Mouse (Mus musculus): ENCODE measurements around the gene Heatr4. TPM values are rescaled to one million over a fixed set of nuclear protein-coding genes. Genes with fewer than 3 reads are reported as not detected.

Gene Heatr4
- polyA plus RNA-seq, 1 experiment from 2014 or later, result not detected

GRCm38 (mm10) chr12:83937600-83937999 is 47.1 kb downstream of the Heatr4 start:
- 60% methylated on average over 10 of the region's 10 CpGs for WGBS (ENCODE audit: insufficient replicate concordance)
- Histone ChIP-seq H3K4me3 (replicated peaks) (no peak overlapping the region), H3K9ac (no peak overlapping the region), H3K36me3 (replicated peaks) (no peaks in the 10 kb centered on the region), H3K9me3 (replicated peaks) (no peaks in the 10 kb centered on the region), H3K4me2 (no peak overlapping the region), H3K27ac (replicated peaks) (no peak overlapping the region), H3K27me3 (no peaks in the 10 kb centered on the region), H3K4me1 (replicated peaks) (peaks cover 38% of the 10 kb centered on the region)
- ATAC-seq (ENCODE audit: insufficient read depth), result no peak

GRCm38 (mm10) chr12:83929186-83929804 is 55.4 kb downstream of the Heatr4 start:
- Histone ChIP-seq H3K4me1 (replicated peaks) (peaks cover 12% of the 10 kb centered on the region), H3K9me3 (replicated peaks) (no peaks in the 10 kb centered on the region), H3K27me3 (no peaks in the 10 kb centered on the region; the same call in 1 of the 2 replicates), H3K4me2 (no peak overlapping the region), H3K9ac (no peak overlapping the region), H3K4me3 (replicated peaks) (no peak overlapping the region), H3K27ac (replicated peaks) (peak overlapping the region; percentile 59), H3K36me3 (replicated peaks) (no peaks in the 10 kb centered on the region)
- peak; percentile 41; the same call in 1 of the 2 replicates for ATAC-seq (ENCODE audit: insufficient read depth)
- WGBS (ENCODE audit: insufficient replicate concordance), result 1% methylated on average over 2 of the region's 2 CpGs

GRCm38 (mm10) chr12:83927747-83928146 is 56.9 kb downstream of the Heatr4 start:
- Histone ChIP-seq H3K9ac (no peak overlapping the region), H3K36me3 (replicated peaks) (no peaks in the 10 kb centered on the region), H3K27ac (replicated peaks) (no peak overlapping the region), H3K9me3 (replicated peaks) (no peaks in the 10 kb centered on the region), H3K4me1 (replicated peaks) (peaks cover 25% of the 10 kb centered on the region), H3K4me2 (no peak overlapping the region), H3K4me3 (replicated peaks) (no peak overlapping the region), H3K27me3 (no peaks in the 10 kb centered on the region; the same call in 1 of the 2 replicates)
- no peak for ATAC-seq (ENCODE audit: insufficient read depth)
- WGBS (ENCODE audit: insufficient replicate concordance), result 18% methylated on average over 4 of the region's 4 CpGs

GRCm38 (mm10) chr12:83926061-83926460 is 58.6 kb downstream of the Heatr4 start:
- H3K36me3 ChIP-seq (replicated peaks), result no peaks in the 10 kb centered on the region
- no peak for ATAC-seq (ENCODE audit: insufficient read depth)
- H3K9me3 ChIP-seq (replicated peaks), result no peaks in the 10 kb centered on the region
- H3K27me3 ChIP-seq, result no peaks in the 10 kb centered on the region; the same call in 1 of the 2 replicates
- WGBS (ENCODE audit: insufficient replicate concordance), result 57% methylated on average over 2 of the region's 2 CpGs
- H3K9ac ChIP-seq, result no peak overlapping the region
- no peak overlapping the region for H3K27ac ChIP-seq (replicated peaks)
- no peak overlapping the region for H3K4me2 ChIP-seq
- H3K4me3 ChIP-seq (replicated peaks), result no peak overlapping the region
- peaks cover 30% of the 10 kb centered on the region for H3K4me1 ChIP-seq (replicated peaks)

- Histone ChIP-seq H3K9me3 (replicated peaks) (no peaks in the 10 kb centered on the region), H3K4me3 (replicated peaks) (no peak overlapping the region), H3K27ac (replicated peaks) (no peak overlapping the region; the same call in 1 of the 2 replicates), H3K27me3 (no peaks in the 10 kb centered on the region; the same call in 1 of the 2 replicates), H3K36me3 (replicated peaks) (no peaks in the 10 kb centered on the region), H3K4me2 (peak overlapping the region; percentile 27), H3K4me1 (replicated peaks) (peaks cover 37% of the 10 kb centered on the region), H3K9ac (no peak overlapping the region)
- ATAC-seq (ENCODE audit: insufficient read depth), result no peak
- 59% methylated on average over 7 of the region's 7 CpGs for WGBS (ENCODE audit: insufficient replicate concordance)
Observed at GRCm38 (mm10) chr12:83925160-83925703, 59.4 kb downstream of the Heatr4 start.

- H3K4me1 ChIP-seq (replicated peaks), result peaks cover 39% of the 10 kb centered on the region
- no peaks in the 10 kb centered on the region for H3K36me3 ChIP-seq (replicated peaks)
- no peak overlapping the region for H3K9ac ChIP-seq
- H3K9me3 ChIP-seq (replicated peaks), result no peaks in the 10 kb centered on the region
- no peaks in the 10 kb centered on the region; the same call in 1 of the 2 replicates for H3K27me3 ChIP-seq
- H3K4me2 ChIP-seq, result no peak overlapping the region
- WGBS (ENCODE audit: insufficient replicate concordance), result 43% methylated on average over 3 of the region's 3 CpGs
- no peak overlapping the region for H3K4me3 ChIP-seq (replicated peaks)
- no peak overlapping the region for H3K27ac ChIP-seq (replicated peaks)
- ATAC-seq (ENCODE audit: insufficient read depth), result no peak
Observed at GRCm38 (mm10) chr12:83924332-83924731, 60.3 kb downstream of the Heatr4 start.

GRCm38 (mm10) chr12:83923486-83923859 is 61.2 kb downstream of the Heatr4 start:
- H3K4me1 ChIP-seq (replicated peaks), result peaks cover 33% of the 10 kb centered on the region
- H3K4me3 ChIP-seq (replicated peaks), result no peak overlapping the region
- 60% methylated on average over 1 of the region's 1 CpGs for WGBS (ENCODE audit: insufficient replicate concordance)
- no peak overlapping the region for H3K9ac ChIP-seq
- H3K36me3 ChIP-seq (replicated peaks), result no peaks in the 10 kb centered on the region
- H3K9me3 ChIP-seq (replicated peaks), result no peaks in the 10 kb centered on the region
- H3K4me2 ChIP-seq, result 0 out of 2 replicates have a peak overlapping the region, but pooled peaks have one; percentile 77
- ATAC-seq (ENCODE audit: insufficient read depth), result no peak
- 0 out of 2 replicates have a peak overlapping the region, but pooled peaks have one; percentile 4 for H3K27ac ChIP-seq (replicated peaks)
- H3K27me3 ChIP-seq, result no peaks in the 10 kb centered on the region

- H3K27ac ChIP-seq (replicated peaks), result peak overlapping the region; percentile 77
- H3K4me2 ChIP-seq, result peak overlapping the region; percentile 77
Observed at GRCm38 (mm10) chr12:83922724-83923485, 61.7 kb downstream of the Heatr4 start.

GRCm38 (mm10) chr12:83921535-83922381 is 62.9 kb downstream of the Heatr4 start, which contains the start of gene Numb:
TSS of gene Numb (minus strand) at chr12:83921934.
- Histone ChIP-seq H3K27me3 (no peaks in the 10 kb centered on the region), H3K4me3 (replicated peaks) (peak within 1 kb of the TSS; percentile 93), H3K9me3 (replicated peaks) (no peaks in the 10 kb centered on the region), H3K27ac (replicated peaks) (peak within 1 kb of the TSS; percentile 86), H3K9ac (peak within 1 kb of the TSS; percentile 95), H3K4me2 (peak within 1 kb of the TSS; percentile 88), H3K4me1 (replicated peaks) (peaks cover 29% of the 10 kb centered on the region), H3K36me3 (replicated peaks) (0 out of 2 replicates have a peak, but pooled peaks cover 2% of the 10 kb centered on the region)
- WGBS (ENCODE audit: insufficient replicate concordance), result 1% methylated on average over 63 of the region's 63 CpGs
- ATAC-seq (ENCODE audit: insufficient read depth), result peak; percentile 99

More at GRCm38 (mm10) chr12:83922724-83923485, 61.7 kb downstream of the Heatr4 start:
- 57% methylated on average over 8 of the region's 8 CpGs for WGBS (ENCODE audit: insufficient replicate concordance)
- Histone ChIP-seq H3K9me3 (replicated peaks) (no peaks in the 10 kb centered on the region), H3K4me3 (replicated peaks) (peak overlapping the region; percentile 93), H3K9ac (peak overlapping the region; percentile 69), H3K4me1 (replicated peaks) (peaks cover 29% of the 10 kb centered on the region), H3K27me3 (no peaks in the 10 kb centered on the region), H3K36me3 (replicated peaks) (no peaks in the 10 kb centered on the region)
- no peak for ATAC-seq (ENCODE audit: insufficient read depth)

GRCm38 (mm10) chr12:83920721-83921441 is 63.8 kb downstream of the Heatr4 start:
- peak overlapping the region; percentile 88 for H3K4me2 ChIP-seq
- 4% methylated on average over 31 of the region's 31 CpGs for WGBS (ENCODE audit: insufficient replicate concordance)
- ATAC-seq (ENCODE audit: insufficient read depth), result no peak
- H3K4me1 ChIP-seq (replicated peaks), result peaks cover 29% of the 10 kb centered on the region
- no peaks in the 10 kb centered on the region for H3K9me3 ChIP-seq (replicated peaks)
- H3K27ac ChIP-seq (replicated peaks), result peak overlapping the region; percentile 86
- peak overlapping the region; percentile 93 for H3K4me3 ChIP-seq (replicated peaks)
- H3K27me3 ChIP-seq, result no peaks in the 10 kb centered on the region
- H3K36me3 ChIP-seq (replicated peaks), result 0 out of 2 replicates have a peak, but pooled peaks cover 4% of the 10 kb centered on the region
- H3K9ac ChIP-seq, result peak overlapping the region; percentile 95

Data from liver, embryonic 15.5 days (tissue).